Mouse (Mus musculus) liver, embryonic 13.5 days (tissue): ENCODE measurements at regions not wholly inside any gene's neighbourhood (a gene's known extent, or its start where the extent isn't known, plus 50 kb on each side); places are given as distances from the start of the nearest gene placed in this dataset. TPM values are rescaled to one million over a fixed set of nuclear protein-coding genes. Genes with fewer than 3 reads are reported as not detected.

ENCODE experiments used
- ATAC-seq: fragments of 200-750 bp; cut with Nextera tagmentation; 2 replicates; pipeline ENCODE4 v1.8.0; 2017; ENCODE audit warnings: low read depth, mild to moderate bottlenecking, moderate number of reproducible peaks, moderate library complexity
- DNase-seq: peaks from one replicate; pipeline ENCODE4 v3.0.0; 2022
- H3K27ac ChIP-seq: fragments of 300-500 bp; sonication (generic); 2 replicates; pipeline ENCODE4 v1.5.1; 2015; ENCODE audit warnings: moderate library complexity, mild to moderate bottlenecking, inconsistent platforms
- H3K27me3 ChIP-seq: fragments of 300-500 bp; sonication (generic); 2 replicates; pipeline ENCODE4 v1.6.1; 2015; ENCODE audit warnings: mild to moderate bottlenecking, inconsistent platforms
- H3K36me3 ChIP-seq: fragments of 300-500 bp; sonication (generic); 2 replicates; pipeline ENCODE4 v1.6.1; 2015; ENCODE audit warnings: mild to moderate bottlenecking, inconsistent platforms
- H3K4me1 ChIP-seq: fragments of 300-500 bp; sonication (generic); replicated peaks from 2 replicates; pipeline ENCODE4 v1.6.1; 2015; ENCODE audit warnings: inconsistent platforms
- H3K4me2 ChIP-seq: fragments of 300-500 bp; sonication (generic); 2 replicates; pipeline ENCODE4 v1.6.1; 2015; ENCODE audit warnings: inconsistent platforms, mild to moderate bottlenecking, moderate library complexity
- H3K4me3 ChIP-seq: fragments of 300-500 bp; sonication (generic); replicated peaks from 2 replicates; pipeline ENCODE4 v1.5.1; 2015; ENCODE audit warnings: mild to moderate bottlenecking, inconsistent platforms
- H3K9ac ChIP-seq: fragments of 300-500 bp; sonication (generic); 2 replicates; pipeline ENCODE4 v1.6.1; 2015; ENCODE audit warnings: mild to moderate bottlenecking, inconsistent platforms
- H3K9me3 ChIP-seq: fragments of 300-500 bp; sonication (generic); replicated peaks from 2 replicates; pipeline ENCODE4 v1.6.1; 2016; ENCODE audit warnings: inconsistent platforms
- WGBS: fragments of 180-500 bp; shearing (Covaris S2); methylation state at CpG from one replicate; pipeline ENCODE4 v1.1.7; 2015; ENCODE audit not compliant: insufficient replicate concordance; 5-methylcytosine and 5-hydroxymethylcytosine counted together
- microRNA counts: library from miRNA; unstranded; fragments of <30 nt; microRNA quantifications from one replicate; lab custom pipeline; 2016
- microRNA-seq: library from miRNA; unstranded; fragments of <30 nt; microRNA quantifications from one replicate; pipeline ENCODE4, GENCODE M21; 2016

DNA sequence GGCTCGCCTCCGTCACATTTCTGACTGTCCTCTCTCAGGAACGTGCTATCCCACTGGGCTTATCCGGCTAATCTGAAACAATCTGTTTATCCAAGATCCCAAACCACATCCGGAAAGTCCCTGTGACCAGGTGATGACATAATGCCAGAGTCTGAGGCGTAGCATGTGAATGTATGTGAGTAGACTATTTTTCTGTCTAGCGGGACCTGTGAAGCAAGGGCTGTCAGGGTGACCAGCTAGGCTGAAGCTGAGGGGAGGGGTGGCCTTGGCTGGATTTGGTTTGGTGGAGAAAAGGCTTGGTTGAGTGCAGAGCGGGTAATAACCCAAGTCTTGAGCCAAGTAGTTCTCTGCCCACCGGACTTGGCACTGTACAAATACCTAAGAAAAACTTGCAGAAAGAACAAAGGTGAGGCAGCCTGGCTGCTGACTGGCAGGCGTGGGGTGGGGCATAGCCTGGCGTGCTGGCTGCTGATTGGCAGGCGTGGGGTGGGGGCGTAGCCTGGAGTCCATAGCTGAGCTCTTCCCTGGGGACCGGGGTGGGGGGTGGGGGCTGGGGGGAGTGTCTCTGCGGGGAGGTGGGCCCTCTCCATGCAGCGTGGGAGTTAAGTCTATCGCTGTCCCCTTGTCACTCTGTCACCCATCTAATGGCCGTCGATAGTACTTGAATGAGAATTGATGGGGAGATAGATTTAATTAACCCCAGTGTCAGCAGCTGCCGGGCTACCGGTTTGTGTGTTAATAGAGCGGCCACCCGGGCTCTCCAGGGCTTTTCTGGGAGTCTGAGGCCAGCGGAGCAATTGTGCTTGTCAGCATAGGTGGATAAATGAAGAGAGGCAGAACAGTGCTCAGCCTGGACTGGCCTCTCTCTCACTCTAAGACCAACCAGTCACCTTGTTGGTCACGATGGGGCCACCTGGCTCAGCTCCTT, 54.2 kb upstream of the Unc5b start:
- Histone ChIP-seq H3K27me3 (no peaks in the 10 kb centered on the region), H3K4me1 (no peaks in the 10 kb centered on the region), H3K9ac (no peak overlapping the region), H3K4me2 (no peak overlapping the region), H3K4me3 (no peak overlapping the region), H3K9me3 (no peaks in the 10 kb centered on the region), H3K27ac (no peak overlapping the region), H3K36me3 (no peaks in the 10 kb centered on the region)
- 0 out of 2 replicates have a peak, but pooled peaks have one; percentile 23 for ATAC-seq
- DNase-seq, result no peak
- 32% methylated on average over 25 of the region's 25 CpGs for WGBS

DNA sequence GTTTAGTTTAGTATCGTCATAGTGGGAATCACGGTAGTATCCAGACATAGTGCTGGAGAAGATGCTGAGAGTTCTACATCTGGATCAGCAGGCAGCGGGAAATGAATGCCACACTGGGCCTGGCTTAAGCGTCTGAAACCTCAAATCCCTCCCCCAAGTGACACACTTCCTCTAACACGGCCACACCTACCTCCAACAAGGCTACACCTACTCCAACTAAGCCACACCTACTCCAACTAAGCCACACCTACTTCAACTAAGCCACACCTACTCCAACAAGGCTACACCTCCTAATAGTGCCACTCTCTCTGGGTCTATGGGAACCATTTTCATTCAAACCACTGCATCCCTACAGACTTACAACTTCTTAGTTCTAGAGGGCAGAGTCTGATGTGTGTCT, 53.4 kb upstream of the Unc5b start:
- Histone ChIP-seq H3K4me1 (no peaks in the 10 kb centered on the region), H3K27me3 (no peaks in the 10 kb centered on the region), H3K4me2 (no peak overlapping the region), H3K9ac (no peak overlapping the region), H3K36me3 (no peaks in the 10 kb centered on the region), H3K4me3 (no peak overlapping the region), H3K9me3 (no peaks in the 10 kb centered on the region), H3K27ac (no peak overlapping the region)
- ATAC-seq (no peak), DNase-seq (no peak)
- 82% methylated on average over 5 of the region's 5 CpGs for WGBS

MicroRNA genes in the stretch of these regions (microRNA counts, 519-probe panel; counts per million panel counts)
- 114 counts per million for microRNA mmu-miR-466j (lab: Ali Mortazavi, UCI)

Small RNA genes in the stretch of these regions (microRNA-seq; reads per million reads assigned to microRNA genes)
- gene Mir466j (not detected), gene Mir6408 (not detected)
